Mouse (Mus musculus) hindbrain, embryonic 11.5 days (tissue): ENCODE results near the gene Rpl6. TPM values are rescaled to one million over a fixed set of nuclear protein-coding genes. Genes with fewer than 3 reads are reported as not detected.
A peak's percentile ranks its signal among the peaks of the same experiment; 100 is the strongest.
"Not testable (repeated sequence)": the region's sequence is repeated elsewhere in the genome, so short reads cannot be mapped to it uniquely, and the experiment has no call there.

ENCODE experiments used
- ATAC-seq: fragments of 200-750 bp; cut with Nextera tagmentation; 2 replicates; pipeline ENCODE4 v1.8.0; 2017; ENCODE audit warnings: mild to moderate bottlenecking, moderate TSS enrichment, moderate library complexity; ENCODE audit not compliant: low FRiP score
- DNase-seq: peaks from one replicate; pipeline ENCODE4 v3.0.0-alpha.2; 2015; ENCODE audit warnings: low spot score
- H3K27ac ChIP-seq: fragments of 300-500 bp; sonication (generic); 2 replicates; pipeline ENCODE4 v1.5.1; 2014; ENCODE audit warnings: mild to moderate bottlenecking, low read depth, low read length
- H3K27me3 ChIP-seq: fragments of 300-500 bp; sonication (generic); 2 replicates; pipeline ENCODE4 v1.6.1; 2014; ENCODE audit warnings: mild to moderate bottlenecking, low read length, moderate library complexity, mixed read lengths; ENCODE audit not compliant: control insufficient read depth, insufficient read depth
- H3K36me3 ChIP-seq: fragments of 300-500 bp; sonication (generic); 2 replicates; pipeline ENCODE4 v1.6.1; 2014; ENCODE audit warnings: mild to moderate bottlenecking, low read length, moderate library complexity, mixed read lengths; ENCODE audit not compliant: control insufficient read depth, insufficient read depth
- H3K4me1 ChIP-seq: fragments of 300-500 bp; sonication (generic); replicated peaks from 2 replicates; pipeline ENCODE4 v1.6.1; 2014; ENCODE audit warnings: low read length, mixed read lengths; ENCODE audit not compliant: control insufficient read depth, insufficient read depth
- H3K4me2 ChIP-seq: fragments of 300-500 bp; sonication (generic); replicated peaks from 2 replicates; pipeline ENCODE4 v1.6.1; 2014; ENCODE audit warnings: mild to moderate bottlenecking, low read depth, low read length
- H3K4me3 ChIP-seq: fragments of 300-500 bp; sonication (generic); 2 replicates; pipeline ENCODE4 v1.5.1; 2014; ENCODE audit warnings: low read depth, low read length
- H3K9ac ChIP-seq: fragments of 300-500 bp; sonication (generic); 2 replicates; pipeline ENCODE4 v1.6.1; 2014; ENCODE audit warnings: low read depth, low read length
- H3K9me3 ChIP-seq: fragments of 300-500 bp; sonication (generic); 2 replicates; pipeline ENCODE4 v1.6.1; 2016; ENCODE audit warnings: low read length; ENCODE audit not compliant: control insufficient read depth
- WGBS: fragments of 180-500 bp; shearing (Covaris S2); extraction: QIAGEN DNeasy Blood & Tissue Kit; methylation state at CpG from one replicate; pipeline ENCODE4 v1.1.7; 2014; 5-methylcytosine and 5-hydroxymethylcytosine counted together
- polyA plus RNA-seq: library from polyadenylated mRNA; unstranded; fragments of >200 nt; fragmentation: Nextera tagmentation; extraction: Ambion mirVana; gene quantifications from 2 replicates; pipeline ENCODE4 v1.2.1, GENCODE M21; 2014

Rpl6 gene
- polyA plus RNA-seq, 1 experiment from 2014 or later: 657 TPM

DNA sequence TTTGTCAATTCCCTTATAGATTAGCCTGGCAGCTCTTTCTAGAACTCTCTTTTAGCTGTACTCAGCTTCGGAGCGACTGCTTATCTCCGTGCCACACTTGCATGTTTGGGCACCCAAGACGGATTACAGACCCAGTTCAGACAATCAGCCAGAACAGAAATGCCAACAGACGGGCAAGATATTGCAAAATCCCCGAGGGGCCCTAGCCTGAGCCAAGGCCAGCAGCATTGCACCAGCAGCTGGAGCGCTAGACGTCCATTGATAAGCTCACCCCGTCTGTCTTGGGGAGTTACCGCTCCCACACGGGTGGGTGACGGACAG is 11.8 kb downstream of the Rpl6 start:
- no peak for DNase-seq
- Histone ChIP-seq H3K4me3 (no peak overlapping the region), H3K9ac (no peak overlapping the region), H3K4me1 (no peaks in the 10 kb centered on the region), H3K36me3 (0 out of 2 replicates have a peak, but pooled peaks cover 10% of the 10 kb centered on the region), H3K27me3 (no peaks in the 10 kb centered on the region), H3K9me3 (no peaks in the 10 kb centered on the region), H3K4me2 (no peak overlapping the region), H3K27ac (no peak overlapping the region)
- no peak for ATAC-seq
- WGBS: 84% methylated on average over 12 of the region's 12 CpGs

- ATAC-seq, H3K4me3 ChIP-seq, H3K9me3 ChIP-seq, H3K4me2 ChIP-seq, DNase-seq, H3K4me1 ChIP-seq, H3K27ac ChIP-seq, H3K9ac ChIP-seq, H3K36me3 ChIP-seq, H3K27me3 ChIP-seq: not testable (repeated sequence)
- 90% methylated on average over 9 of the region's 9 CpGs for WGBS
Measured at GRCm38 (mm10) chr5:121216584-121217312, 12.5 kb downstream of the Rpl6 start.

GRCm38 (mm10) chr5:121217313-121217634 is 13.0 kb downstream of the Rpl6 start:
- no peak overlapping the region for H3K27ac ChIP-seq
- no peaks in the 10 kb centered on the region for H3K27me3 ChIP-seq
- H3K9ac ChIP-seq: no peak overlapping the region
- ATAC-seq (no peak), DNase-seq (no peak)
- H3K4me1 ChIP-seq: no peaks in the 10 kb centered on the region
- no peak overlapping the region for H3K4me2 ChIP-seq
- H3K4me3 ChIP-seq: no peak overlapping the region
- no peaks in the 10 kb centered on the region for H3K9me3 ChIP-seq
- H3K36me3 ChIP-seq: 0 out of 2 replicates have a peak, but pooled peaks cover 1% of the 10 kb centered on the region
- 88% methylated on average over 2 of the region's 2 CpGs for WGBS

DNA sequence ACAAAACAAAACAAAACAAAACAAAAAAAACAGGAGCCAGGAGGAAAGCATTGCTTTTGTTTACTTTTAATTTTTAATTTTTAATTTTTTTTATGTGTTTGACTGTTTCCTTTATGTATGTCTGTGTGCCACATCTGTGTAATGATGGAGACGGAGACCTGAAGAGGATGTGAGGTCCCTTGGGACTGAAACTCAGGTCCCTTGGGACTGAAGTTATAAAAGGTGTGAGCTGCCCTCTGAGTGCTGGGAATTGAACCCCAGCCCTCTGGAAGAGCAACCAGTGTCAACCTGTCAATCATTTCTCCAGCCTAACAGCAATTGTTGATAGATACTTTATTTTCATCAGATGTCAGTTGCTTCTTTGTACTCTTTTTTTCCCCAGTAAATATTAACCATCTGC is 14.9 kb downstream of the Rpl6 start:
- Histone ChIP-seq H3K27me3 (no peaks in the 10 kb centered on the region), H3K4me2 (no peak overlapping the region), H3K36me3 (no peaks in the 10 kb centered on the region), H3K4me1 (no peaks in the 10 kb centered on the region), H3K9ac (no peak overlapping the region), H3K4me3 (no peak overlapping the region), H3K9me3 (no peaks in the 10 kb centered on the region), H3K27ac (no peak overlapping the region)
- ATAC-seq (no peak), DNase-seq (no peak)
- 73% methylated on average over 1 of the region's 1 CpGs for WGBS

DNA sequence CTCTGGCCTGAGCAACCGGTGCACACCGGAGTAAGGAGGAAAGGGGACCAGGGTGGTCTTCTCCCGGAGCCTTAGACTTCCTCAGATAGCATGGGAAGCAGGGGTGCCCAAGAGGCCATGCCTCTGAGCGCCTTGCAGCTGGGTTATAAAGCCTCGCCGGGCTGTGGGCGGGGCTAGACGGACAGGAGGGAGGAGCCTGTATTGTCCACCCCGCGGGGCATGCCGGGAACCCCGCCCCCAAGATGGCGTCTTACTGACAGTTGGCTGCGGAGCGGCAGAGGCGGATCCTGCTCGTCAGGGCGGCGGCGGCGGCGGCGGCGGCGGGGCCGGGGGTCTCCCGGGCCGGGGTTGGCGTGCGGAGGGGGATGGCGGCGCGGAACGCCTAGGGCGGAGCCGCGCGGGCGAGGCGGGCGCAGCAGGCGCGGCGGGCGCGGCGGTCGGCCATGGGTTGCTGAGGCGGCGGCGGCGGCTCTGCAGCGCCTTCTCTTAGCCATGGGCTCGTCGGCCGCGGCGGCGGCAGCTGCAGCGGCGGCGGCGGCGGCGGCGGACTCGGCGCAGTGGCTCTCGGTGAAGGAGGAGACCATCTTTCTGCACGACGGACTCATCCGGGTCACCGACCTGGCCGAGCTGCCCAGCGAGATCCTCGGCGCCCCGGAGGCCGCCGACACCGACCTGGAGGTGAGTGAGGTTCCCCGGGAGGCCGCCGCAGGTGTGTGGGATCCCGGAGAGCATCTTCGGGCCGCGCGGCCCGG is 15.9 kb downstream of the Rpl6 start, which contains the start of gene Hectd4:
Gene Hectd4, plus strand, starts transcription at position 240 of the 752 bp plus-strand sequence.
- Histone ChIP-seq H3K9ac (peak within 1 kb of the TSS; percentile 93), H3K4me1 (no peaks in the 10 kb centered on the region), H3K4me3 (peak within 1 kb of the TSS; percentile 96), H3K27me3 (no peaks in the 10 kb centered on the region), H3K4me2 (peak within 1 kb of the TSS; percentile 75), H3K27ac (peak within 1 kb of the TSS; percentile 90), H3K36me3 (no peaks in the 10 kb centered on the region), H3K9me3 (no peaks in the 10 kb centered on the region)
- ATAC-seq: peak; percentile 90
- peak; percentile 99 for DNase-seq
- WGBS: under 1% methylated on average over 69 of the region's 90 CpGs

DNA sequence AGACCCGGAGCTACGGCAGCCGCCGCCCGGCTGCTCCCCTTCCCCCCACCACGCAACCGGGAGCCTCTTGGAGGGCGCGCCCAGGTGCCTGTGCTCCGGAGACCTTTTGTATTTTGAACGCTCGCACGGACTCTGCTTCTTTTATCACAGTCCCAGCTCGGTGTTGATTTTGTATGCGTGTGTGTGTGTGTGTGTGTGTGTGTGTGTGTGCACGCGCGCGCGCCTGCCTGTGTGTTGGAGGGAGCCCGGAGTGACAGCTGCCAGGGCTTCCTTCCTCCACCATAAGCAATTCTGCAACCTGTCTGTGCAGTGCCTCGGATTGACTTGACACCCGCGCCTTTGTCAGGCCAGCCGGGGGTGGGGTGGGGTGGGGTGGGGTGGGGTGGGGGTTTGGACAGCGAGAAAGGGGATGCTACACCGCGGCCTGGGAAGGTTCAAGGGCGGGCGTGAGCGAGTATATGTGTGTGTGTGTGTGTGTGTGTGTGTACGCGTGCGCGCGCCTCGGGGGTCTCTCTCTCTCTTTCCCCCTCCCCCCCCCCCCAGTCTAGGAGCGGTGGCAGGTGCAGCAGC is 16.5 kb downstream of the Rpl6 start:
- under 1% methylated on average over 30 of the region's 38 CpGs for WGBS
- H3K4me2 ChIP-seq: peak overlapping the region; percentile 75
- H3K4me3 ChIP-seq: peak overlapping the region; percentile 96
- H3K9ac ChIP-seq: peak overlapping the region; percentile 93
- ATAC-seq: peak; percentile 72
- H3K9me3 ChIP-seq: no peaks in the 10 kb centered on the region
- H3K27ac ChIP-seq: peak overlapping the region; percentile 90
- no peaks in the 10 kb centered on the region for H3K4me1 ChIP-seq
- DNase-seq: peak; percentile 55
- no peaks in the 10 kb centered on the region for H3K36me3 ChIP-seq
- no peaks in the 10 kb centered on the region for H3K27me3 ChIP-seq

DNA sequence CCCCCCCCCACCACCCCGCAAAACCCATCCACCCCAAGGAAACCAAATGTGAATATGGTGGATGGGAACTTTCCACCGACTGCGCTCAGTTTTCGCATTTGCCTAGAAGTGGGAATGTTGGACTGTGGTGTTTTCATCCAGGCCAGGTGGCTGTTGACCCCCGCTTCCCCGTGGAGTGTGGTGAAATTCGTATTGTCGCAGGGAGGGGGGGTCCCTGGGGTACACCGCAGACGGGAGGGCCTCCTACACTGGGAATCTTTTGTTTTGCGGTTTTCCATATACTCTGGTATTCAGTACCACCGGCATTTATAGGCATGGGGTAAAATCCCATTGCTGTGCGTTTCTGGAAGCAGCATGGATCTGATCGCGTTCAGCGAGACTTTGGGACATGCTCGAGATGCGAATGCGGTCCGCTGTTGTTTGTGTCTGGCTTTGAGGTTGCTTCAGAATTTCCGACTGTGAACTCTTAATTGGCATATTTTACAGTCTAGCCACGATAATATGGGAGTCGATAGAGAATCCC is 17.1 kb downstream of the Rpl6 start:
- WGBS: 22% methylated on average over 23 of the region's 23 CpGs
- no peaks in the 10 kb centered on the region for H3K4me1 ChIP-seq
- H3K27ac ChIP-seq: peak overlapping the region; percentile 36; the same call in 1 of the 2 replicates
- peak overlapping the region; percentile 93 for H3K9ac ChIP-seq
- no peaks in the 10 kb centered on the region for H3K36me3 ChIP-seq
- peak; percentile 30 for DNase-seq
- H3K4me3 ChIP-seq: peak overlapping the region; percentile 96
- H3K27me3 ChIP-seq: no peaks in the 10 kb centered on the region
- no peaks in the 10 kb centered on the region for H3K9me3 ChIP-seq
- peak overlapping the region; percentile 75 for H3K4me2 ChIP-seq
- peak; percentile 22 for ATAC-seq

DNA sequence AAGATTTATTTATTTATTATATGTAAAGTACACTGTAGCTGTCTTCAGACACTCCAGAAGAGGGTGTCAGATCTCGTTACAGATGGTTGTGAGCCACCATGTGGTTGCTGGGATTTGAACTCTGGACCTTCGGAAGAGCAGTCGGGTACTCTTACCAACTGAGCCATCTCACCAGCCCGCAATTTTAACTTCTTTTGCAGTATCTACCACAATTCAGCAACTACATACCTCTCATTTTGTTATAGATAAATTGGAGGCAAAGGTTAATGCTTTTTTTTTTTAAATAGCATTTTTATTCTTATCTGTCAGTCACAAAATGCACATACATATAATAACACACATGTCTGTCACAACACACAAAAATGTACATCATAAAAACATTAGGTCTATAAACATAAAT is 19.7 kb downstream of the Rpl6 start:
- not testable (repeated sequence) for H3K36me3 ChIP-seq, H3K27ac ChIP-seq, H3K4me3 ChIP-seq, DNase-seq, H3K9ac ChIP-seq, H3K9me3 ChIP-seq, H3K4me2 ChIP-seq, H3K27me3 ChIP-seq, ATAC-seq, H3K4me1 ChIP-seq
- WGBS: 92% methylated on average over 3 of the region's 4 CpGs
